Mouse (Mus musculus): ENCODE measurements around the gene Dcaf10.

Gene Dcaf10

DNA sequence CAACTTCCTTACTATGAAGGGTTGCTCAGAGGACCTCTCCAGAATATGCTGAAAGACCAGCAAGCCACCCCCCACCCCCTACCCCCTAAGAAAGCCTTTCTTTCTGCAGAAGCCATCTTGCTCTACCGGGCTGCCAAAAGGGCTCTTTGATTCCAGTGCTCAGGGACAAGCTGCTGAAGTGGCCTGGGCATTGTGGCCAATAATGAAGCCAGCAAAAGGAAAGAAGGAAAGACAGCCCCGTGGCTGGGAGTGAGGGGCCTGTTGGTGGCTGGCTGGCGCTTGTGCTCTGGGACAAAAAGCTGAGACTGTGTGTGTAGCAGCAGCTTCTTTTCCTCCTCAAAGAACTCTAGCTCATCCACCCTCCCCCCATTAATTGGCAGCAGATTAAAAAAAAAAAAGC lies 78.8 kb downstream of the Dcaf10 start:
- DNase-seq (ENCODE audit: low spot score) = no peak

DNA sequence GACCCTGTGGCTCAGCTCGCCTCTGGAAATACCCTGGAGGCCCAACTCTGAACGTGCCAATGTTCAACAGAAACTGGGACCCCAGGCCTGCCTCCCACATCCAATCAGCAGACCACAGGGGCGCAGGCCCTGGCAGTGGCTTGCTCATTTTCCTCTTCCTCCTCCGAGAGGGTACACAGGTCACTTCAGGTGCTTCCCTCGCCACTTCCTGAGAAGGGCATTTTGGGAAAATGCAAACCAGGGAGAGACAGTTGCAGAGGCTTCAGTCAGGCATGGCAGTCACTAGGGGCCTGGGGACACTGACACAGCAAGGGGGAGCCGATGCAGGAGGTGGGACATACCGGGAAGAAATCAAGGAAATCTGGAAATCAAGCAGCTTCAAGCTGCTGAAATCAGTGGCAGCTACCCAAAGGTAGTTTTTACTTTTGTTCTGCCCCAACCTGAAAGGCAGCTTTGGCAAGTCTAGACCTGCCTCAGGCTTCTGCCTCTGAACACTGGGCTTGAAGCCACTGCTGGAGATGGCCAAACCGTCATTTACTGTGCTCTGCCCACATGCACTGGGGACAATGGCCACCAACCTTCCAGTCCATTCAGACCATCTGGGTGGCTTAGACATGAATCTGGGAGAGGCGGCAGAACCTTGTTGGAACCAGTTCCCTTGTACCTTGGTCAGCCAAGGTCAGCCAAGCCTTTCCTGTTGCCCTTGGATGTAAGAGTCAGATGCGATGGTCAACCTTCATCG lies 79.8 kb downstream of the Dcaf10 start:
- DNase-seq (ENCODE audit: low spot score) = no peak

DNA sequence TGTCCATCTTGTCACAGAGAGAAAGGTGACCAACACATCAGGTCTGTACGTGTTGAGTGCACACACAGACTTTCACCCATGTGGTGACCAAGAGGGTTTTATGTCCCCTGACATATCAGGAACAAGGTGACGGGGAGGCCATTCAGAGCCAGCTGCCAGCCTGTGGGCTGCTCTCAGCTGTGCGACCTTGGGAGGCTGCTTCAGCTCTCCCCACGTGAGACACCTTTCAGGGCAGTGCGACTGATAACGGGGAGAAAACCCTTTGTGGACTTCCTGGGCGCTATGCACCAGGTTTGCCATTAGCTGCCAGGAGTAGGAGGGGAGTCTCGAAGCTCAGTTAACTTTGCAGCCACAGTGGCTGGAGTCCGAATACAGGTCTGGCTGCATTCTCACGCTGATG lies 80.7 kb downstream of the Dcaf10 start:
- no peak for DNase-seq (ENCODE audit: low spot score)

DNA sequence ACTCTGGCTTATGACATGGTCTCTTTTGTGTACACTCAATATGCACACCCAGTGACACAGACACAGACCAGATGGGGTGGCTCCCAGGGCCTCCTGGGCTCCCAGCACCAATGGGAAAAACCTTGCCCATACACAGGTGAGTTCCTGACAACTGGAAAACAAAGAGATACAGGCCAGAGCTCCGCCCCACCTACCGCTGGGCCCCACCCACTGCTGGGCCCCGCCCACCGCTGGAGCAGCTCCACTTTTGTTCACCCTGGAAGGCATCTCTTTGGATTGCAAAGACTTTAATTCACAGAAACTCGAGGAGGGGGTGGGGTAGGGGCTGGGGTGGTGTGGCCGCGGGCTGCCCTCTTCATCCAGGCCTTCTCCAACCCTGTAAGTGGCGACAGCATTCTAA lies 81.5 kb downstream of the Dcaf10 start:
- DNase-seq (ENCODE audit: low spot score) = no peak

DNA sequence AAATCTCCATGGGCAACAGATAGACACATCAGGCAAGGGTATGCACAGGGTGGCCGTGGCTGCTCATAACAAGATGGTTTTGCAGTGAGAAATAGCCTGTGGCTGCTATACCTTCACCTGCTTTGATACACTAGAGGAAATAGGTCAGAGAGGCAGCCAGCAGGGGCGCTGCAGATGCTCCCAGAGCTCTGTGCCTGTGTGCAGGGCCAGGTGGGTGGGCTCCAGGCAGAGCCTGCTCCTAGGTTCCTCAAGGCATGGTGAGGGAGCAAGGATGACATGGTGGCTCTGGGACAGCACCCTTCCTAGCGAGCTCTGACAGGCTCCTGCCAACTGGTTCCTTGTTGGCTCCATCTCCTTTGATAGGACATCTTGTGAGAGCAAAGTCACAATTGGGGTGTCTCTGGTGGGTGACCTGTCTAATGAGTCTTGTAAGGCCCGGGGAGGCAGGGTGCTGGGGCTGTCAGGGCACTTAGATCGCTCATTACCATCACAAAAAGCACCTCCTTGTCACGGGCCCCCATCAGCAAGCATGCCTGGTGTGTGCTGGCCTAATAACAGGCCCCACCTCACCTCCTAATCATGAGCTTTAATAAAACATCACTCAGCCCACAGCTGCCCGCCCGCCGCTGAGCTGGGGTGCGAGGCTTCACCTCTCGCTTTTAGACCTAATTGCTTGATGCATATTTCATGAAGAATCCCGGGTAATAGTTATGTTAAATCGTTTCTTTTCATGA lies 85.0 kb downstream of the Dcaf10 start:
- DNase-seq (ENCODE audit: low spot score) = no peak

All from ovary, postnatal 10 days (tissue).